Mouse (Mus musculus): ENCODE data around the gene Prok2. TPM values are rescaled to one million over a fixed set of nuclear protein-coding genes. Genes with fewer than 3 reads are reported as not detected.

Prok2 gene
- 0.40 and 0.52 TPM in 2 replicates for polyA plus RNA-seq (2015; fragmentation: Nextera tagmentation; extraction: Ambion mirVana)

DNA sequence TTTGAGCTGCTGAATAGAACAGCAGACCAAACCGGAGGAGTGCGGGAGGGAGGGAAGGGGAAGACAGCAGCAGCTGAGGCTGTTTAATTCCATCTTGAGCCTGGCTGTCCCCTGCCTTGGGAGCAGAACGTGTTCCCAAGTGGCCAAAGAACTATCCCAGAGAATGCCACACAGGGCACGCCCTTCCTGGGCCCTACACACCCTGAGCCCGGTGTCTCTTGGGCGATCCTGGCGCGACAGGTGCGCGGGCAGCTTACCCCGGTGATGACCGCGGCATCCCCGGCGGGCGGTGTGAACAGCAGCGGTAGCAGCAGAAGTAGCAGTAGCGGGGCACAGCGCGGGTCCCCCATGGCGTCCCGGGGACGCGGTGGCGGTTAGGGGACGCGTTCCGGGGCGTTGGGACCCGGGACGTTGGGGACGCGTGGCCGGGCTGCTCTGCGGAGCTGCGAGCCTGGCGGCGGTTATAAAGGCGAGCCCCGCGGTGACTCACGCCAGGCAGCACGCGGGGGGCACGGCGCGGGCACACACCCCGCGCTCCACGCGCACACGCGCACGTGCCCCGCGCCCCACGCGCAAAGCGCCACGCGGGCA, at the start of gene Prok2:
Prok2 (minus strand) TSS at position 422 of the 591 bp plus-strand sequence.
- H3K4me1 ChIP-seq (ENCODE audit: insufficient read depth): peaks cover 7% of the 10 kb centered on the region
- peak within 1 kb of the TSS; percentile 61 for H3K4me2 ChIP-seq (ENCODE audit: low read depth, low read length)
- TF ChIP-seq CTCF (IDR thresholded peaks at IDR 0.05; ENCODE audit: low read depth) (no peak), EP300 (IDR thresholded peaks at IDR 0.05; ENCODE audit: low read depth) (no peak)
- H3K4me3 ChIP-seq (ENCODE audit: low read depth, low read length): peak within 1 kb of the TSS; percentile 39
- 1% methylated on average over 57 of the region's 61 CpGs for WGBS (ENCODE audit: insufficient replicate concordance)
- H3K27ac ChIP-seq (ENCODE audit: low read depth): no peak within 1 kb of the TSS
- peaks cover 32% of the 10 kb centered on the region for H3K27me3 ChIP-seq (ENCODE audit: insufficient read depth, low read length)
- H3K9me3 ChIP-seq (ENCODE audit: low read length): no peaks in the 10 kb centered on the region
- ATAC-seq (no peak), DNase-seq (peak; percentile 20)
- no peaks in the 10 kb centered on the region for H3K36me3 ChIP-seq (replicated peaks; ENCODE audit: insufficient read depth, low read length)
- H3K9ac ChIP-seq (replicated peaks): no peak within 1 kb of the TSS

DNA sequence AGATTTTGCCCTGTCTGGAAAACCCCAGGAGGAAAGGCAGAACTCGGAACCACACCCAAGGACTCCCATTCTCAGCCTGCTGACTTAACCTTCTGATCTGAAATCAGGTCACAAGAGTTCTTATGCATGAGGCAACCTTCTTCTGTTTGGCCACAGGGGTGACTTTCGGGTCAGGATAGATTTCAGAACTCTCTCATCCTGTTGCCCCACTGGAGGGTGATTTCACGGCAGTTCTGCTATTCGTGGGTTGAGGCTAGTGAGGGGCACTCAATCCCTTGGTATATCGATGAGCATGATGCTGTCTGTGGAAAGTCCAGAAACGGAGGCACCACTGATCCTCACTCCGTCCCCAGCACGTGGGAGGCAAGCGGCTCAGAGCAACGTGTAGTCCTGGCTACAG, 48.5 kb upstream of the Prok2 start:
- H3K9ac ChIP-seq (replicated peaks): no peak overlapping the region

DNA sequence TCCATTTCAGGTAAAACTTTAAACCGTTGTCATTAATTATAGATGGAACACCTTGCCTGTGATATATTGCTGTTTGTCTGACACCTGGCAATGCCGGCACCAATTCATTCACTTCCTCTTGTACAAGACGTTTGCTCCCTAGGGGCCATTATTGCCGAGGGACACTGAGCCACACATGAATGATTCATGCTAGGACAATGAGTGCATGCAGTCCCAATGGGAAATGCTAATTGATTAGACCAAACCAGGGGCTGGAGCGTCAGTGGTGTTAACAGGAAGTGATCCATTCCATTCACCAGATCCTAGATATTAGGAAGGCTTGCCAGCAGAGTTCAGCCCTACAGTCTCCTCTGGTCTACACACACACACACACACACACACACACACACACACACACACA, 42.3 kb upstream of the Prok2 start:
- no peak for ATAC-seq
- H3K27ac ChIP-seq (ENCODE audit: low read depth): no peak overlapping the region
- DNase-seq: no peak
- no peaks in the 10 kb centered on the region for H3K36me3 ChIP-seq (replicated peaks; ENCODE audit: insufficient read depth, low read length)
- no peak overlapping the region for H3K4me3 ChIP-seq (ENCODE audit: low read depth, low read length)
- no peak overlapping the region for H3K9ac ChIP-seq (replicated peaks)
- H3K9me3 ChIP-seq (ENCODE audit: low read length): no peaks in the 10 kb centered on the region
- no peak overlapping the region for H3K4me2 ChIP-seq (ENCODE audit: low read depth, low read length)
- TF ChIP-seq CTCF (IDR thresholded peaks at IDR 0.05; ENCODE audit: low read depth) (no peak), EP300 (IDR thresholded peaks at IDR 0.05; ENCODE audit: low read depth) (no peak)
- 45% methylated on average over 5 of the region's 5 CpGs for WGBS (ENCODE audit: insufficient replicate concordance)
- H3K4me1 ChIP-seq (ENCODE audit: insufficient read depth): no peaks in the 10 kb centered on the region
- no peaks in the 10 kb centered on the region for H3K27me3 ChIP-seq (ENCODE audit: insufficient read depth, low read length)

More for the DNA sequence above, 48.5 kb upstream of the Prok2 start:
- DNase-seq (peak; percentile 29), ATAC-seq (no peak)
- TF ChIP-seq CTCF (IDR thresholded peaks at IDR 0.05; ENCODE audit: low read depth) (no peak), EP300 (IDR thresholded peaks at IDR 0.05; ENCODE audit: low read depth) (no peak)
- no peaks in the 10 kb centered on the region for H3K36me3 ChIP-seq (replicated peaks; ENCODE audit: insufficient read depth, low read length)
- 65% methylated on average over 10 of the region's 10 CpGs for WGBS (ENCODE audit: insufficient replicate concordance)
- H3K27ac ChIP-seq (ENCODE audit: low read depth): no peak overlapping the region
- no peaks in the 10 kb centered on the region for H3K27me3 ChIP-seq (ENCODE audit: insufficient read depth, low read length)
- no peak overlapping the region for H3K4me3 ChIP-seq (ENCODE audit: low read depth, low read length)
- no peaks in the 10 kb centered on the region for H3K9me3 ChIP-seq (ENCODE audit: low read length)
- H3K4me1 ChIP-seq (ENCODE audit: insufficient read depth): no peaks in the 10 kb centered on the region
- no peak overlapping the region for H3K4me2 ChIP-seq (ENCODE audit: low read depth, low read length)

DNA sequence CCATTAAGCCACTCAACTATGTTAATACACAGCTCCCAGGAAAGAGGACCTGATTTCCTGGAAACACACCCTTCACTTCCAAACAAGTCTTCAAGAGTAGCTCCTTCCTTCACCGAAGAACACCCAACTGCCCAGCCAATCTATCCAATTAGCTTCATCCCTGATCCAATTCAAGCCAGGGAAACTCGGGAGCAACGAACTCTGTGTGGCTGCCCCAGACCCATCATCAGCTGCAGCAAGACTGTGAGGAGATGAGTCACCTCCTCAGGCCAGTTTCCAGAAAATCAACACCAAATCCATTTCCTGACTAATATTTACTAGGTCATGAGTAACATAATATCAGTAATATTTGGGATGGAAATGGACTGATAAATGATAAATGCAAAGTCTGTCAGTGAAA, 38.7 kb upstream of the Prok2 start:
- WGBS (ENCODE audit: insufficient replicate concordance): 65% methylated on average over 3 of the region's 3 CpGs
- Histone ChIP-seq H3K9me3 (ENCODE audit: low read length) (no peaks in the 10 kb centered on the region), H3K4me3 (ENCODE audit: low read depth, low read length) (no peak overlapping the region), H3K4me2 (ENCODE audit: low read depth, low read length) (no peak overlapping the region), H3K36me3 (replicated peaks; ENCODE audit: insufficient read depth, low read length) (no peaks in the 10 kb centered on the region), H3K4me1 (ENCODE audit: insufficient read depth) (no peaks in the 10 kb centered on the region), H3K27ac (ENCODE audit: low read depth) (no peak overlapping the region), H3K27me3 (ENCODE audit: insufficient read depth, low read length) (no peaks in the 10 kb centered on the region), H3K9ac (replicated peaks) (no peak overlapping the region)
- no peak for TF ChIP-seq EP300 (IDR thresholded peaks at IDR 0.05; ENCODE audit: low read depth)
- TF ChIP-seq CTCF (IDR thresholded peaks at IDR 0.05; ENCODE audit: low read depth): no peak
- no peak for ATAC-seq
- no peak for DNase-seq

DNA sequence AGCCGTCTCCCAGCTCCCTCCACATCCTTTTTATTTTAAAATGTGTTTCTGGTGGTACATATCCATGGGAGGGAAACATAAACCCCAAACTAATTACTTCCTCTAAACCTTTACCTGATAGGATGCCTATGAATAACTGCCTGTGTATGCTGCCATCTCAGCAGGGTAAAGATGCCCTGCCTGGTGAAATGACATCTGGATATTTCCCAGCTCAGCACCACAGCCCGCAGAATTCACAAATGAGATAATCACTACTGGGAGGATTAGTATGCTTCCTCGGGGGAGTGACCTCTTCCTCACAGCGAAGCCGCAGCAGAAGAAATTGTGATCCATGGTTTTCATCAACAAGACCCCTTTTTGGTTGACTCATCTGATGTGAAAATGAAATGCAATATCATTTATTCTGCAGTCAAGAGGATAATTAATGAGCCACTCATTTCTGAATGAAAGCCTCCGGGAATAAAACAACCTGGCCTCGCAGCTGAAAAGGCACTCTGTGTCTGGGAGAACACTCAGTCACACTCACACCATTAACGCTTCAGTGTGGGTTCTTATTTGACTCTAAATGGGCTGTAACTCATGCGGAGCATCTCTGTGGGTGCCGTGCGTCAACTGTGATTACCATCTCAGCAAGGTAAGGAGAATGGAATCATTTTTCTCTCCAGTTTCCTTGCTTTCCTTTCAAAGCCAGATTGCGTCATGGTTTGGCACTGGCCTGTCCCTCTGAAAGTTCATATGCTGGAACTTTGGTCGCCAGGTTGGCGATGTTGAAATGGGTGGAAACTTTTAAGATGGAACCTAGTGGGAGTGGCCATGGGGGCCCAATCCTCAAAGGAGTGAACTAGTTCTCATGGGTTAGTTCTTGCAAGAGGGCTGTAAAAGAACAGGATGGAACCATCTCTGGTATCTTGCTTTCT, 36.1 kb upstream of the Prok2 start:
- Histone ChIP-seq H3K4me1 (ENCODE audit: insufficient read depth) (no peaks in the 10 kb centered on the region), H3K4me2 (ENCODE audit: low read depth, low read length) (no peak overlapping the region), H3K9me3 (ENCODE audit: low read length) (no peaks in the 10 kb centered on the region), H3K4me3 (ENCODE audit: low read depth, low read length) (no peak overlapping the region), H3K27ac (ENCODE audit: low read depth) (no peak overlapping the region), H3K36me3 (replicated peaks; ENCODE audit: insufficient read depth, low read length) (no peaks in the 10 kb centered on the region), H3K27me3 (ENCODE audit: insufficient read depth, low read length) (no peaks in the 10 kb centered on the region), H3K9ac (replicated peaks) (no peak overlapping the region)
- ATAC-seq (no peak), DNase-seq (no peak)
- 67% methylated on average over 14 of the region's 14 CpGs for WGBS (ENCODE audit: insufficient replicate concordance)
- TF ChIP-seq CTCF (IDR thresholded peaks at IDR 0.05; ENCODE audit: low read depth): no peak
- TF ChIP-seq EP300 (IDR thresholded peaks at IDR 0.05; ENCODE audit: low read depth): no peak

DNA sequence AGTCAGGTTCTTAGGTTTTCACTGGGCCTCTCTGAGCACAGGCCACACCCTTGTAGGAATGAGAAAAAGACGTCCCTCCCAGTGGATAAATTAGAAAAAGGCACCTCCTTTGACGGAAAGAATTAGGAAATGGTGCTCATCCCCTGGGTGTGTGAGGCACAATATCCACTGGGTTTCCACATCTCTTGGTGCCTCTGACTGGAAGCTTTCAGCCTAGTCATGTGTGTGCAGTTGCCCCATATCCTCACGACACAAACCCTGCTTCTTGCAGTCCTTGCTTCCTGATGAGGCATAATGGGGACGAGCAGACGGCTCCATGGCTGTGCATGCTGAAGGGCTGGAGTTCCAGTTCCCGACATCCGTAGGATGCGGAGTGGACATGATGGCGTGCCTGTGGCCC, 29.9 kb upstream of the Prok2 start:
- WGBS (ENCODE audit: insufficient replicate concordance): 71% methylated on average over 9 of the region's 9 CpGs

More for the DNA sequence above, 29.9 kb upstream of the Prok2 start:
- Histone ChIP-seq H3K9me3 (ENCODE audit: low read length) (no peaks in the 10 kb centered on the region), H3K36me3 (replicated peaks; ENCODE audit: insufficient read depth, low read length) (no peaks in the 10 kb centered on the region), H3K4me3 (ENCODE audit: low read depth, low read length) (no peak overlapping the region), H3K27me3 (ENCODE audit: insufficient read depth, low read length) (no peaks in the 10 kb centered on the region), H3K4me2 (ENCODE audit: low read depth, low read length) (no peak overlapping the region), H3K27ac (ENCODE audit: low read depth) (no peak overlapping the region), H3K9ac (replicated peaks) (no peak overlapping the region), H3K4me1 (ENCODE audit: insufficient read depth) (no peaks in the 10 kb centered on the region)
- ATAC-seq (0 out of 2 replicates have a peak, but pooled peaks have one; percentile 10), DNase-seq (peak; percentile 25)
- TF ChIP-seq EP300 (IDR thresholded peaks at IDR 0.05; ENCODE audit: low read depth): no peak
- TF ChIP-seq CTCF (IDR thresholded peaks at IDR 0.05; ENCODE audit: low read depth): no peak
